In the genomic region with DNA sequence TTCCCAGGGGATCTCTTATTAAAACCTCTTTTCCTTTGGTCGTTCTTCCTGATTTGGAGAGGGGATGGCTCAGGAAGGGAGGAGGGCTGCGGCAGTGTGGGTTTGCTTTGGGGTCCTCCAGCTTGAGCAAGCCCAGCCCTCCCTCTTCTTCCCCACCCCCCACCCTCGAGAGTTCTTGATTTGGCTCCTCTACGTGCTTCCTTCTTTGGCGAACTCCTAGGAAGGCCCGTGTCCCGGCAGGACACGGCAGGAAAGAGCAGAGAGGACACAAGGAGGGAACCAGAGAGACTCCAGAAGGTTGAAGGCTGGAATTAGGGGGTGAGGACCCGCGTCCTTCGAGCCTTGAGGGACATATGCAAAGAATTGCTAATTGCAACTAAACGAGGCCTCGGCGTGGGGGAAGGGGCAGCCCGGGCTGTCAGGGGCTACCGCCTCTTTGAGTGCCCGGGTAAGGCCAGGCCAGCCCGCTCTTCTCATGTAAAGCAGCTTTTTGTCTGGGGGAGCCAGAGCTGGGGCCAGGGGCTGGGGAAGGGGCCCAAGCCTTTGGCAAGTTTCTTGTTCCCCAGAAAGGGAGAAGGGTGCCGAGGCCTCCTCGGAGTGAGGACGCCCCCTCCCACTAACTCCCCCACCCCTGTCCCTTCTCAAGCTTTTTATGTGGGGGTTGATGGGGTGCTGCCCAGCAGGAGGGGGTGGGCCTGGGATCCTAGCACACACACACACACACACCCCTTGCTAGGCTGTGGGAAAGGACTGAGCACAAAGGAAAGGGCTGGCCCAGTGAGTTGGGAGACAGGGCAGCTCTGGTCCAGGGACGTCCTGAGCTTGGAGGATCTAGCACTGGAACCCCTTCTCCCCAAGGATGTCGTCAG, we compare ENCODE assay signal across 7 mouse cellular contexts. TPM values are rescaled to one million over a fixed set of nuclear protein-coding genes. Genes with fewer than 3 reads are reported as not detected.
DNase-seq lines count a peak whose midpoint lies in the region; ATAC-seq lines count a peak whose summit lies in the region.

Gm11627 (minus strand) TSS at position 297 of the 869 bp plus-strand sequence.

- H3K9ac ChIP-seq in embryonic facial prominence, embryonic 13.5 days, result peak within 1 kb of the TSS; percentile 79
- H3K9ac ChIP-seq in liver, embryonic 15.5 days, result no peak within 1 kb of the TSS

- H3K4me1 ChIP-seq in embryonic facial prominence, embryonic 13.5 days, result peaks cover 52% of the 10 kb centered on the region
- H3K4me1 ChIP-seq in liver, embryonic 15.5 days (replicated peaks), result peaks cover 11% of the 10 kb centered on the region

- 6% methylated on average over 23 of the region's 23 CpGs for WGBS in embryonic facial prominence, embryonic 13.5 days
- 23% methylated on average over 23 of the region's 23 CpGs for WGBS in liver, embryonic 15.5 days (ENCODE audit: insufficient replicate concordance)

- H3K36me3 ChIP-seq in embryonic facial prominence, embryonic 13.5 days, result no peaks in the 10 kb centered on the region
- no peaks in the 10 kb centered on the region for H3K36me3 ChIP-seq in liver, embryonic 15.5 days (replicated peaks)

- peak within 1 kb of the TSS; percentile 96 for H3K27ac ChIP-seq in embryonic facial prominence, embryonic 13.5 days
- H3K27ac ChIP-seq in liver, embryonic 15.5 days (replicated peaks), result no peak within 1 kb of the TSS

- H3K4me3 ChIP-seq in embryonic facial prominence, embryonic 13.5 days, result peak within 1 kb of the TSS; percentile 48
- H3K4me3 ChIP-seq in liver, embryonic 15.5 days (replicated peaks), result no peak within 1 kb of the TSS; the same call in 1 of the 2 replicates

- H3K4me2 ChIP-seq in embryonic facial prominence, embryonic 13.5 days, result peak within 1 kb of the TSS; percentile 69
- peak within 1 kb of the TSS; percentile 59 for H3K4me2 ChIP-seq in liver, embryonic 15.5 days

- DNase-seq in ovary, postnatal 10 days (ENCODE audit: low spot score), result peak; percentile 47
- no peak for DNase-seq in ovary, postnatal 14 days (ENCODE audit: low spot score)
- peak; percentile 52 for DNase-seq in heart, postnatal 4 days
- peak; percentile 17 to 18 for DNase-seq in right cerebral cortex, postnatal 36 days (ENCODE audit: low spot score in 2 of 2)
- no peak for DNase-seq in cerebellum, adult 9-10 months

- ATAC-seq in embryonic facial prominence, embryonic 13.5 days (ENCODE audit: insufficient number of reproducible peaks, insufficient read depth, low FRiP score, low TSS enrichment, low read depth), result peak; percentile 53
- no peak for ATAC-seq in liver, embryonic 15.5 days (ENCODE audit: insufficient read depth)

- H3K9me3 ChIP-seq in embryonic facial prominence, embryonic 13.5 days, result no peaks in the 10 kb centered on the region
- no peaks in the 10 kb centered on the region for H3K9me3 ChIP-seq in liver, embryonic 15.5 days (replicated peaks)

- H3K27me3 ChIP-seq in embryonic facial prominence, embryonic 13.5 days, result no peaks in the 10 kb centered on the region
- peaks cover 67% of the 10 kb centered on the region for H3K27me3 ChIP-seq in liver, embryonic 15.5 days

RNA-seq across cellular contexts. Expression of gene Gm11627, which starts in this region (rescaled TPM):
- 16.1 and 17.0 TPM in 2 replicates for polyA plus RNA-seq in embryonic facial prominence, embryonic 13.5 days (2015; fragmentation: Nextera tagmentation; extraction: Ambion mirVana)
- 1 to 10 TPM; 4.4 to 5.3 TPM for total RNA-seq in heart, postnatal 4 days (2021)
- 0.22 and 0.29 TPM in 2 replicates for polyA plus RNA-seq in liver, embryonic 15.5 days (2015; fragmentation: Nextera tagmentation; extraction: Ambion mirVana)

Comparison
In these comparisons a context has a peak if more than half of its experiments do, and no peak if none do; other contexts are left out.
1. RNA of gene Gm11627 (polyA plus RNA-seq): 16.1 to 17.0 TPM in embryonic facial prominence, embryonic 13.5 days; 0.22 to 0.29 TPM in liver, embryonic 15.5 days; every median in the first group is over 10 times any median in the second.
2. DNase-seq: peak in ovary, postnatal 10 days (single experiment), heart, postnatal 4 days (single experiment) and right cerebral cortex, postnatal 36 days (2 of 2); none in ovary, postnatal 14 days (single experiment) and cerebellum, adult 9-10 months (single experiment).